Mouse (Mus musculus) limb, embryonic 12.5 days (tissue): Measurements from ENCODE around the gene Ephb3. TPM values are rescaled to one million over a fixed set of nuclear protein-coding genes. Genes with fewer than 3 reads are reported as not detected.

Experiments
- ATAC-seq: fragments of 200-750 bp; cut with Nextera tagmentation; 2 replicates; pipeline ENCODE4 v1.8.0; 2017; ENCODE audit warnings: low read depth, moderate TSS enrichment; ENCODE audit not compliant: insufficient number of reproducible peaks, insufficient read depth, low FRiP score, low TSS enrichment
- H3K27ac ChIP-seq: fragments of 300-500 bp; sonication (generic); 2 replicates; pipeline ENCODE4 v1.5.1; 2016; ENCODE audit warnings: mild to moderate bottlenecking, moderate library complexity
- H3K27me3 ChIP-seq: fragments of 300-500 bp; sonication (generic); 2 replicates; pipeline ENCODE4 v1.6.1; 2016; ENCODE audit warnings: mild to moderate bottlenecking, moderate library complexity
- H3K36me3 ChIP-seq: fragments of 300-500 bp; sonication (generic); 2 replicates; pipeline ENCODE4 v1.6.1; 2016; ENCODE audit warnings: mild to moderate bottlenecking, moderate library complexity
- H3K4me1 ChIP-seq: fragments of 300-500 bp; sonication (generic); replicated peaks from 2 replicates; pipeline ENCODE4 v1.6.1; 2016
- H3K4me2 ChIP-seq: fragments of 300-500 bp; sonication (generic); 2 replicates; pipeline ENCODE4 v1.6.1; 2016; ENCODE audit warnings: mild to moderate bottlenecking, moderate library complexity
- H3K4me3 ChIP-seq: fragments of 300-500 bp; sonication (generic); replicated peaks from 2 replicates; pipeline ENCODE4 v1.5.1; 2016; ENCODE audit warnings: mild to moderate bottlenecking
- H3K9ac ChIP-seq: fragments of 300-500 bp; sonication (generic); replicated peaks from 2 replicates; pipeline ENCODE4 v1.6.1; 2016; ENCODE audit warnings: mild to moderate bottlenecking, moderate library complexity
- H3K9me3 ChIP-seq: fragments of 300-500 bp; sonication (generic); 2 replicates; pipeline ENCODE4 v1.6.1; 2016; ENCODE audit warnings: mild to moderate bottlenecking, moderate library complexity
- WGBS: fragments of 180-500 bp; shearing (Covaris S2); methylation state at CpG from one replicate; pipeline ENCODE4 v1.1.7; 2016; 5-methylcytosine and 5-hydroxymethylcytosine counted together
- polyA plus RNA-seq: library from polyadenylated mRNA; unstranded; fragments of >200 nt; fragmentation: Nextera tagmentation; extraction: Ambion mirVana; gene quantifications from 2 replicates; pipeline ENCODE4 v1.2.1, GENCODE M21; 2016

The Ephb3 gene
- polyA plus RNA-seq, 1 experiment from 2014 or later: 55.4 TPM

GRCm38 (mm10) chr16:21191569-21191968 is 13.0 kb upstream of the Ephb3 start:
- Histone ChIP-seq H3K9ac (no peak overlapping the region), H3K4me2 (peak overlapping the region; percentile 4; the same call in 1 of the 2 replicates), H3K4me1 (peaks cover 13% of the 10 kb centered on the region), H3K27me3 (no peaks in the 10 kb centered on the region; the same call in 1 of the 2 replicates), H3K4me3 (no peak overlapping the region), H3K36me3 (no peaks in the 10 kb centered on the region), H3K27ac (peak overlapping the region; percentile 74; the same call in 1 of the 2 replicates), H3K9me3 (no peaks in the 10 kb centered on the region)
- ATAC-seq: peak; percentile 67
- 16% methylated on average over 14 of the region's 14 CpGs for WGBS

- no peak for ATAC-seq
- no peak overlapping the region for H3K4me2 ChIP-seq
- no peaks in the 10 kb centered on the region; the same call in 1 of the 2 replicates for H3K27me3 ChIP-seq
- peaks cover 13% of the 10 kb centered on the region for H3K4me1 ChIP-seq
- no peak overlapping the region for H3K27ac ChIP-seq
- H3K36me3 ChIP-seq: no peaks in the 10 kb centered on the region
- WGBS: 40% methylated on average over 7 of the region's 7 CpGs
- no peak overlapping the region for H3K9ac ChIP-seq
- no peaks in the 10 kb centered on the region for H3K9me3 ChIP-seq
- no peak overlapping the region for H3K4me3 ChIP-seq
Measured at GRCm38 (mm10) chr16:21192509-21193354, 11.8 kb upstream of the Ephb3 start.

GRCm38 (mm10) chr16:21194182-21194581 is 10.4 kb upstream of the Ephb3 start:
- Histone ChIP-seq H3K9ac (no peak overlapping the region), H3K27ac (no peak overlapping the region), H3K4me1 (peaks cover 13% of the 10 kb centered on the region), H3K36me3 (no peaks in the 10 kb centered on the region), H3K4me3 (no peak overlapping the region), H3K4me2 (no peak overlapping the region), H3K9me3 (no peaks in the 10 kb centered on the region), H3K27me3 (no peaks in the 10 kb centered on the region; the same call in 1 of the 2 replicates)
- WGBS: 89% methylated on average over 12 of the region's 12 CpGs
- no peak for ATAC-seq

GRCm38 (mm10) chr16:21195260-21195866 is 9.2 kb upstream of the Ephb3 start:
- no peak overlapping the region for H3K4me3 ChIP-seq
- no peak for ATAC-seq
- H3K9me3 ChIP-seq: no peaks in the 10 kb centered on the region
- no peaks in the 10 kb centered on the region for H3K36me3 ChIP-seq
- H3K4me1 ChIP-seq: peaks cover 13% of the 10 kb centered on the region
- H3K27me3 ChIP-seq: peaks cover 4% of the 10 kb centered on the region; the same call in 1 of the 2 replicates
- WGBS: 80% methylated on average over 8 of the region's 8 CpGs
- no peak overlapping the region for H3K4me2 ChIP-seq
- H3K27ac ChIP-seq: no peak overlapping the region
- no peak overlapping the region for H3K9ac ChIP-seq

DNA sequence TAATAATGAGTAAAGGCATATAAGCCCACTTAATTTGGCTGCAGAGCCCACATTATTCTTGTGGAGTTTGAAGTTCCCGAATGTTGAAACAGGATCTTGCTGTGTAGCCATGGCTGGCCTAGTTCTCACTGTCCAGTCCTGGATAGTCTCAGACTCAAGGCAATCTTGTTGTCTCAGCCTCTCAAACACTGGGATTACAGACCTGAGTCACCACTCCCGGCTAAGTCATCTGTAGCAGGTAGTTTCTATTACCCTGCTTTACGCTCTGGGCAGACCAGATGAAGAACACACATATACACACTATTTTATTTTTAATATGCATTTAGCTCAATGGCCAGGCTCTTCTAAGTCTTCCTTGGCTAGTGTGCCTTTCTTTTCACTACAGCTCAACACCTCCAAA is 8.0 kb upstream of the Ephb3 start:
- H3K4me1 ChIP-seq: peaks cover 7% of the 10 kb centered on the region
- H3K9me3 ChIP-seq: no peaks in the 10 kb centered on the region
- WGBS: 87% methylated on average over 3 of the region's 3 CpGs
- peaks cover 4% of the 10 kb centered on the region; the same call in 1 of the 2 replicates for H3K27me3 ChIP-seq
- no peak overlapping the region for H3K4me2 ChIP-seq
- H3K4me3 ChIP-seq: no peak overlapping the region
- H3K36me3 ChIP-seq: no peaks in the 10 kb centered on the region
- H3K9ac ChIP-seq: no peak overlapping the region
- no peak for ATAC-seq
- H3K27ac ChIP-seq: no peak overlapping the region

- Histone ChIP-seq H3K9ac (no peak overlapping the region), H3K4me1 (no peaks in the 10 kb centered on the region), H3K9me3 (no peaks in the 10 kb centered on the region), H3K27me3 (peaks cover 4% of the 10 kb centered on the region; the same call in 1 of the 2 replicates), H3K27ac (no peak overlapping the region), H3K4me3 (no peak overlapping the region), H3K4me2 (no peak overlapping the region), H3K36me3 (no peaks in the 10 kb centered on the region)
- ATAC-seq: no peak
- WGBS: 89% methylated on average over 4 of the region's 4 CpGs
Measured at GRCm38 (mm10) chr16:21197542-21197941, 7.0 kb upstream of the Ephb3 start.

DNA sequence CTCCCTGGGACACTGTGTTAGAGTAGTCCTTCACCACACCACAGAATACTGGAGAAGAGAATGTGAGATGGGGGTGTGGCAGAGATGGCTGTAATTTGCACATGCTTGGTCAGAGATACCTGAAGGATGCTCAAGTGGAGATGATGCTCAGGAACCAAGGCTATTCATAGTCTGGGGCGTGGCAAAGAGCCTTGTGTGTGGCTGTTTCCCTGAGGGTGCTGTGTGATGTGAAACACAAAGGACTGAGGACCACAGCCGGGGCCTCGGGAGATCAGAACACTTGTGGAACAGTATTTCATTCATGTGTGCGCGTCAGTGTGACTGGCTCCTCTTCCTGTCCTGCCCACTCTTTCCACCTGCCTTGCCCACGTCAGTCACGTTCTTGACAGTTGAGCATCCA is 6.5 kb upstream of the Ephb3 start:
- Histone ChIP-seq H3K4me2 (no peak overlapping the region), H3K9ac (no peak overlapping the region), H3K27ac (no peak overlapping the region), H3K4me3 (no peak overlapping the region), H3K4me1 (no peaks in the 10 kb centered on the region), H3K36me3 (no peaks in the 10 kb centered on the region), H3K27me3 (peaks cover 6% of the 10 kb centered on the region; the same call in 1 of the 2 replicates), H3K9me3 (no peaks in the 10 kb centered on the region)
- WGBS: 86% methylated on average over 7 of the region's 7 CpGs
- no peak for ATAC-seq

DNA sequence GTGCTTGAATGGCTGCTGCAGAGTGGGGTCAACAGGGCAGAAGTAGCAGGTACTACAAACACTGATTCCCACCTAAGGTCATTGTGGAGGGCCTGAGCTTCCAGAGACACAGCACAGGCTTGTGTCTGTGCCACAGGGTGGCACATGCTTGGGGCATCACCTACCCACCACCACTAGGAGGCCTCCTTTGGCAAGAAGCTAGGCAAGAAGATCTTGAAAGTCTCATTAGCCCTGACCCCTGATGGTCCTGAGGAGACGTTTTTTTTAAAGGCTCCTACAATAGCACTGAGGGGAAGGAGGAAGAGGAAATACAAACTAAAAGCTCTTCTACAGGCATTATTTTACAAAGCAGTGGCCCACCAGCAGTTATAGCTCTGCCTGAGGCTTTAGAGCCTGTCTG is 6.0 kb upstream of the Ephb3 start:
- WGBS: 0% methylated on average over 1 of the region's 1 CpGs
- Histone ChIP-seq H3K9ac (no peak overlapping the region), H3K4me1 (peaks cover 1% of the 10 kb centered on the region; the same call in 1 of the 2 replicates), H3K36me3 (no peaks in the 10 kb centered on the region), H3K4me3 (no peak overlapping the region), H3K27ac (no peak overlapping the region), H3K9me3 (no peaks in the 10 kb centered on the region), H3K27me3 (peaks cover 7% of the 10 kb centered on the region; the same call in 1 of the 2 replicates), H3K4me2 (no peak overlapping the region)
- no peak for ATAC-seq

GRCm38 (mm10) chr16:21199426-21199825 is 5.1 kb upstream of the Ephb3 start:
- Histone ChIP-seq H3K27ac (no peak overlapping the region), H3K4me2 (no peak overlapping the region), H3K4me1 (peaks cover 7% of the 10 kb centered on the region; the same call in 1 of the 2 replicates), H3K9ac (no peak overlapping the region; the same call in 1 of the 2 replicates), H3K4me3 (no peak overlapping the region), H3K36me3 (no peaks in the 10 kb centered on the region), H3K27me3 (peaks cover 7% of the 10 kb centered on the region; the same call in 1 of the 2 replicates), H3K9me3 (no peaks in the 10 kb centered on the region)
- WGBS: 69% methylated on average over 8 of the region's 8 CpGs
- ATAC-seq: no peak

DNA sequence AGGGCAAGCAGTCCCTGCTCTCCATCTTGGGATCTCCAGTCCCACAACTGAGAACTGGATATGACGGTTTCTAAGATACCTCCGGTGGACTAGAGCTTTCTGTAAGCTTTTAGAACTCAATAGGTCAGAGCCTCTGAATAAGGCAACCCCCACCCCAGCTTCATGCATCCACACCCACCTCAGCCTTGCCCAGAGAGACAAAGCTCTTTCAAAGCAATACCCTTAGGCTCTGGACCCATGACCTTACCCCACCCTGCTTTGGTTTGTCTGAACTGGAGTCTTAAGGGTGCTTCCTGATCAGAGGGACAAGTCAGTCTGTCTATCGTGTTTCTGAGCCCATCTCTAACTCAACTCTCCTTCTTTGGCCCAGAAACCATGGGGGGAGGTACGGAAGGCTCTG is 1.8 kb upstream of the Ephb3 start:
- WGBS: 87% methylated on average over 4 of the region's 4 CpGs
- Histone ChIP-seq H3K36me3 (no peaks in the 10 kb centered on the region), H3K4me1 (peaks cover 23% of the 10 kb centered on the region), H3K27ac (no peak overlapping the region), H3K4me2 (no peak overlapping the region), H3K9ac (no peak overlapping the region), H3K4me3 (no peak overlapping the region), H3K27me3 (0 out of 2 replicates have a peak, but pooled peaks cover 7% of the 10 kb centered on the region), H3K9me3 (no peaks in the 10 kb centered on the region)
- no peak for ATAC-seq

DNA sequence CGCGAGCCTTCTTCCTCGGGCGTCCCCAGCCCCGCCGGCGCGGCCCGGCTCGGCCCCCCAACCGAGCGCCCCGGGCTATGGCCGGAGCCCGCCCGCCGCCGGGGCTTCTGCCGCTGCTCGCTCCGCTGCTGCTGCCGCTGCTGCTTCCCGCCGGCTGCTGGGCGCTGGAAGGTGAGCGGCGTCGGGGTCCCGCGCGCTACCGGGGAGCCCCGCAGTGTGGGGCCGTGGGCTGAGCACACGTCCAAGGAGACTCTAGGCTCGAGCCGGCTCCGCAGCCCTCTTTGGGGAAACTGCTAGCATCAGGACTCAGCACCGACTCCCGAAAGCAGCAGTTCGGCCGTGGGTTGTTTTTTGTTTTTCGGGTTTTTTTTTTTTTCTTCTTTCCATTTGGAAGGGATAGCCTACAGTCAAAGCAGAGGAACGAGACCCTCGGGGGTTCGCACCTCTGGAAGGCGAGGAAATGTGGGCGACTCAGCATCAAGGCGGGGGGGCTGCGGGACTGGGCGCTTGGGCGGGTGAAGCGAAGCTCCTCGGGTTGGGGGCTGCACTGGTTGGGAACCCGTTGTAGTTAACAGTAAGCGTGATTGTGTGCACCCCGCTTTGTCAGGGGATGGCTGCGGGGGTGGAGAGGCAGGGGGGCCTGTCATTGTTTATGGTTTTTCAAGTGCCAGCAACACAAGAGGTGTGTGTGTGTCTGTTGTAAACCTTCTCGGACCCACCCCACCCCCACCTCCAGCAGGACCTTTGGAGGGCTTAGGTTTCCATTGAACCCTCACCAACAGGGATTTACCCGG is 735 bp downstream of the Ephb3 start:
- peak overlapping the region; percentile 99 for H3K4me3 ChIP-seq
- peaks cover 17% of the 10 kb centered on the region for H3K36me3 ChIP-seq
- H3K27me3 ChIP-seq: 0 out of 2 replicates have a peak, but pooled peaks cover 4% of the 10 kb centered on the region
- peak overlapping the region; percentile 99 for H3K9ac ChIP-seq
- H3K27ac ChIP-seq: peak overlapping the region; percentile 93
- H3K4me1 ChIP-seq: peaks cover 49% of the 10 kb centered on the region
- WGBS: under 1% methylated on average over 51 of the region's 60 CpGs
- no peak for ATAC-seq
- peak overlapping the region; percentile 97 for H3K4me2 ChIP-seq
- no peaks in the 10 kb centered on the region for H3K9me3 ChIP-seq
